Mouse (Mus musculus): ENCODE data around the gene Fam20c.

- no peak for TF ChIP-seq CTCF (IDR thresholded peaks at IDR 0.05; ENCODE audit: insufficient read depth, low read depth, low read length)
- TF ChIP-seq POLR2A (IDR thresholded peaks at IDR 0.05; ENCODE audit: insufficient read depth, low read depth, low read length): no peak
Observed at GRCm38 (mm10) chr5:138779655-138780054, 25.3 kb downstream of the Fam20c start.

Measured in olfactory bulb, adult 2 months (tissue).